Mouse (Mus musculus) CD8-positive naive resting alpha-beta T cell, adult 2 months (primary cell): Measurements from ENCODE around the gene Abca9.

ENCODE experiments used
- DNase-seq, 2 experiments: peaks; one replicate each; pipeline ENCODE4 v3.0.0; 2022; ENCODE audit warnings: low read depth in 2 of 2, low spot score in 2 of 2

Abca9 gene

GRCm38 (mm10) chr11:110072158-110072557, 95.8 kb downstream of the Abca9 start:
- no peak for DNase-seq

GRCm38 (mm10) chr11:110061032-110061431, 107.0 kb downstream of the Abca9 start:
- DNase-seq, result no peak

GRCm38 (mm10) chr11:110060127-110060526, 107.9 kb downstream of the Abca9 start:
- no peak for DNase-seq

GRCm38 (mm10) chr11:110053681-110054080, 114.3 kb downstream of the Abca9 start:
- no peak for DNase-seq
